Comparison of ENCODE assay signal across 16 mouse cellular contexts in genomic region chr10:117436308-117436874, GRCm38 (mm10). TPM values are rescaled to one million over a fixed set of nuclear protein-coding genes. Genes with fewer than 3 reads are reported as not detected.
DNase-seq lines count a peak whose midpoint lies in the region; ATAC-seq and TF ChIP-seq lines count a peak whose summit lies in the region.
"Had no signal": no experiment of that assay in that cellular context is flagged by ENCODE, and none has a peak within 500 bp of the region (broad histone marks: within the 10 kb centered on the region; RNA-seq: fewer than 3 reads in every experiment).

No protein-coding gene starts in this region.

- TF ChIP-seq POLR2A in kidney, adult 2 months (IDR thresholded peaks at IDR 0.05; ENCODE audit: low read depth, low read length): no peak
- TF ChIP-seq POLR2A in myocyte (IDR thresholded peaks at IDR 0.05; ENCODE audit: insufficient read length, low read depth): no peak

- peak overlapping the region; percentile 42 for H3K4me2 ChIP-seq in myocyte (ENCODE audit: low read depth)

- ATAC-seq in megakaryocyte, adult 5-6 weeks (ENCODE audit: poor library complexity, severe bottlenecking): no peak
- ATAC-seq: intestine, postnatal 0 days had no signal

- H3K79me2 ChIP-seq in myocyte (ENCODE audit: control insufficient read depth, insufficient read depth): no peaks in the 10 kb centered on the region

- H3K27ac ChIP-seq in kidney, adult 2 months (ENCODE audit: insufficient read depth, low read depth, low read length): 0 out of 2 replicates have a peak overlapping the region, but pooled peaks have one; percentile 43
- H3K27ac ChIP-seq: embryonic facial prominence, embryonic 13.5 days; forebrain, embryonic 12.5 days; midbrain, embryonic 15.5 days; stomach, postnatal 0 days had no signal

- no peak for TF ChIP-seq CTCF in kidney, adult 2 months (conservative IDR thresholded peaks at IDR 0.05; ENCODE audit: insufficient read depth, insufficient read length, low read depth, low read length)

- H3K9me3 ChIP-seq in megakaryocyte, embryonic 14.5 days: peaks cover 12% of the 10 kb centered on the region
- H3K9me3 ChIP-seq: forebrain, embryonic 12.5 days; heart, embryonic 10.5 days; midbrain, embryonic 15.5 days had no signal

- no peak overlapping the region for H3K4me3 ChIP-seq in kidney, adult 2 months (ENCODE audit: insufficient read depth, low read depth, low read length)
- H3K4me3 ChIP-seq in megakaryocyte, embryonic 14.5 days (replicated peaks): peak overlapping the region; percentile 14
- H3K4me3 ChIP-seq in myocyte: no peak overlapping the region
- H3K4me3 ChIP-seq: erythroblast, embryonic 14.5 days; forebrain, embryonic 12.5 days had no signal

- WGBS in kidney, adult 2 months: 56% methylated on average over 8 of the region's 8 CpGs

- no peaks in the 10 kb centered on the region for H3K36me3 ChIP-seq in kidney, adult 2 months (ENCODE audit: control insufficient read depth, insufficient read depth, low read length)
- no peaks in the 10 kb centered on the region for H3K36me3 ChIP-seq in megakaryocyte, embryonic 14.5 days (replicated peaks; ENCODE audit: low read length)
- H3K36me3 ChIP-seq in myocyte (ENCODE audit: control insufficient read depth, insufficient read depth): no peaks in the 10 kb centered on the region
- H3K36me3 ChIP-seq: embryonic facial prominence, embryonic 13.5 days; forebrain, embryonic 12.5 days; heart, embryonic 10.5 days; midbrain, embryonic 15.5 days had no signal

- no peak for DNase-seq in kidney, adult 2 months
- DNase-seq in kidney, adult 9 months: no peak
- DNase-seq in adipocyte (ENCODE audit: low spot score): peak; percentile 95
- DNase-seq in retina, postnatal 1 day: no peak
- no peak for DNase-seq in Muller cell, postnatal 12 days (ENCODE audit: inconsistent ontology term)
- DNase-seq: layer of hippocampus, postnatal 36 days had no signal

- H3ac ChIP-seq in myocyte (ENCODE audit: control insufficient read depth, insufficient read length): no peak overlapping the region

- H3K27me3 ChIP-seq in kidney, adult 2 months (replicated peaks; ENCODE audit: control insufficient read depth, insufficient read depth, low read length): no peaks in the 10 kb centered on the region
- H3K27me3 ChIP-seq in megakaryocyte, embryonic 14.5 days (replicated peaks): no peaks in the 10 kb centered on the region
- no peaks in the 10 kb centered on the region for H3K27me3 ChIP-seq in myocyte (ENCODE audit: control insufficient read depth, insufficient read depth, insufficient read length)

- no peaks in the 10 kb centered on the region for H3K4me1 ChIP-seq in kidney, adult 2 months (ENCODE audit: control insufficient read depth, insufficient read depth, low read length)
- H3K4me1 ChIP-seq in megakaryocyte, embryonic 14.5 days: peaks cover 42% of the 10 kb centered on the region

TF ChIP-seq in myocyte, 11 proteins besides CTCF, POLR2A, EP300 and RAD21:
- TF ChIP-seq CEBPB (IDR thresholded peaks at IDR 0.05; ENCODE audit: insufficient read depth, poor library complexity, severe bottlenecking) (no peak), REST (IDR thresholded peaks at IDR 0.05; ENCODE audit: insufficient read depth, insufficient read length) (no peak), MYOD1 (IDR thresholded peaks at IDR 0.05; ENCODE audit: control insufficient read depth in 1 of 3, insufficient read length in 2 of 3, low read depth in 2 of 3) (no peak), E2F4 (IDR thresholded peaks at IDR 0.05; ENCODE audit: insufficient read depth) (no peak), MYOG (IDR thresholded peaks at IDR 0.05; ENCODE audit: control insufficient read depth in 1 of 3, insufficient read depth in 1 of 3, insufficient read length in 2 of 3, low read depth in 2 of 3) (no peak), MAX (IDR thresholded peaks at IDR 0.05; ENCODE audit: low read depth) (no peak), SRF (IDR thresholded peaks at IDR 0.05; ENCODE audit: control insufficient read depth, insufficient read length, low read depth) (no peak), TCF3 (IDR thresholded peaks at IDR 0.05; ENCODE audit: insufficient read length, low read depth) (no peak), TCF12 (IDR thresholded peaks at IDR 0.05; ENCODE audit: insufficient read depth, poor library complexity, severe bottlenecking) (no peak), USF1 (IDR thresholded peaks at IDR 0.05; ENCODE audit: low read depth) (no peak), POLR2AphosphoS2 (IDR thresholded peaks at IDR 0.05; ENCODE audit: insufficient read length, low read depth) (no peak)
TF ChIP-seq in myocyte: peak in this region for 0.

RNA-seq across cellular contexts. Expression of gene Cpsf6, which starts 56.6 kb away (rescaled TPM):
- polyA plus RNA-seq in kidney, adult 2 months (2012; rRNA removed): 26.9 and 30.1 TPM in 2 replicates
- polyA plus RNA-seq in megakaryocyte, embryonic 14.5 days (2012; ENCODE audit: insufficient read depth, low replicate concordance): 77.6 and 434 TPM in 2 replicates
- 70.3 and 88.4 TPM in 2 replicates for total RNA-seq in megakaryocyte, adult 5-6 weeks (2015)
- total RNA-seq in megakaryocyte, adult 5-6 weeks (2017): 87.7 and 103 TPM in 2 replicates
- polyA plus RNA-seq in myocyte (2012; fragmentation: generic; extraction: Trizol): 21.8 TPM
